Mouse (Mus musculus) left cerebral cortex, adult 9 months (tissue): ENCODE data around the gene Apbb1.

Experiments
- DNase-seq, 2 experiments: peaks; one replicate each; pipeline ENCODE4 v3.0.0; 2022; ENCODE audit warnings: low spot score in 2 of 2

The Apbb1 gene

DNA sequence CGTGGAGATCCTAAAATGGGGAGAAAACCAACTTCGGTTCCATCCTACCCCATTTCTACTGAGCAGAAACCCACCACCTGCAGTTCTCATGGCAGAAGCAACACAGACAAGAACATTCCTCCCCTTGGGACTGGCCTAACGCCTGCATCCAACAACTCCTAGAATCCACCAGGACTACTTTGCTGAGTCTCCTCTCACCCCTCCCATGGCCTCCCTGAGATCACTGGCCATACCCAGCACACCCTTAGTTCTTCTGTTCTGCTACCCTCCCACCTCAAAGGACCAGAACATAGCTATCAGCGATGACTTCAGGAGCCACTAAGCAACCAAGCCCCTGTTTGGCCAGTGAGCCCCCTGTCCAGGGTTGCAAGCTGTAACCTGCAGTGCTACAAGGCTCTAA, 10.7 kb downstream of the Apbb1 start:
- DNase-seq = no peak

DNA sequence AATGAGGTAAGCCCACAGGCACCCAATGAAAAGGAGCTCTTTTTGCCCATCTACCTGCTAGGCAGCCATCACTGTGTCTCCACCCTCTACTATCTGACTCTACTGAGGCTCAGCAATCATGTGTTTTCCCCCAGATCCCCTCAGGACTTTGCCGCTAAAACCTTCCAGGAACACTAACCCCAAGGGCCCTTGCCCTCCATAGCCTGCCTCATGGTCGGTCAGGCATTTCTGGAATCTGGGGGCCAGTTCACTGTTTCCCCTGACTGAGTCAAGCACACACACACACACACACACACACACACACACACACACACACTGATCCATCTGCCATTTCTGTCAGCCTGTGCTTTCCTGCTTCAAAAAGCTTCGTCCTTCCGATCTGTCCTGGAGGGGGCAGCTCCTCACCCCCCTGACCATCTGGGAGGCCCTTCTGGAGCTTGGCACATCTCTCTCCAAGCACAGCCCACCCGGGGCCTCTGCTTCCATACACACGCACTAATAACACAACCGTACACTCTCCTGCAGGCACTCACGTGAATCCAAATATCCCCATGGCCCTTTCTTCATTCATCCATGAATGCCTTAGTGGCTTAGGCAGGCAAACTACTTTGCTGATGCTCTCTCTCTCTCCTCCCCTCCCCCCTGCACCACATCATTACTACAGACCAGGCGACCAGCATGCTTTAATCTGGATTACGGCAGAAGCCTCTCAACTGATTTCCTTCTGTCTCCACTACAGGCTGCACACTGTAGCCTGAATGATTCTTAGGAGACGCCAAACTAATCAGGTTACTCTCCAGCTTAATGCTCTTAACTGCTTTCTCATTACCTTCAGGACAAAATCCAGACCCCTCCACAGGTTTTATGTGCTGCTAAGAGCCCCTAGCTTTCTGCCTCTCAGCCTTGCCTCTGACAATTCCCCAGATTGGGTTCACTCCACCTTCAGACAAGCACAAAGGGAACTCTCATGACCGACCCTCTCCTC, 11.6 kb downstream of the Apbb1 start:
- DNase-seq = no peak

- DNase-seq = peak; percentile 77 to 92
Measured at GRCm38 (mm10) chr7:105568988-105569471, 12.4 kb downstream of the Apbb1 start.

GRCm38 (mm10) chr7:105568583-105568982, 12.9 kb downstream of the Apbb1 start:
- DNase-seq = peak in 1 of 2 experiments; percentile 75

DNA sequence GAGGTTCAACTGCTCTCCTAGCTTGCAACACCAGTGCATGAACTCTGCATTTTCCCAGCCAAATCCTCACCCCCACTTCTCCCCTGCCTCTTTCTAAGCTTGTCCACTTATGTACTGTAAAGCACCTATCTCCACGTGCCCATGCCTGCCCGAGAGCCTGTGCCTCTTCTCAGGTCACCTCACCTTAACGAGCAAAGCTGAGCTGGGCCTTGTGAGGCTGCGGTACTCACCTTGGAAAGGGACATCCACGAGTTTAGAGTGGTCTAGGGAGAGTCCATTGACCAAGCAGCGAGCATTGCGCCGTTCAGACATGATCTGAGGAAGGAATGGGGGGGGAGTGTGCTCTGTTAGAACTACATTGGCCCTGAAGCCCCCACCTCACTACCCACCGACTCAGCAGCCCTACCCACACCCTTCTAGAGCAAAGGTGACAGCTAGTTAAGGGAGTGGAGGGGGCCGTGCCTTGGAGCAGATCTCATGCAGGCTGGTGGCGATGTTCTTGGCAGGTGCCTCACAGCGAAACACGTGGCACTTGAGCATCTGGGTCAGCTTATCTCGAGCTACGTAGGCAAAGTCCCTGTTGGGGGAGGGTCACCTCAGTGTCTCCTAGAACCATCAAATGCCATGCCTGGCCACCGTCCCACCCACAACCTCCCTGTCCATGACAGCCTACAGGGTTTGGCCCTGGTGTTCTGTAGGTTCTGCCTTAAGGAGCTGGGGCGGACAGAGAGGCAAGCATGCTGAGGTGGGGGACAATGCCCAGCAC, 16.2 kb downstream of the Apbb1 start:
- DNase-seq = no peak

- no peak for DNase-seq
Measured at GRCm38 (mm10) chr7:105563367-105563766, 18.1 kb downstream of the Apbb1 start.

- no peak for DNase-seq
Measured at GRCm38 (mm10) chr7:105562317-105562716, 19.1 kb downstream of the Apbb1 start.

DNA sequence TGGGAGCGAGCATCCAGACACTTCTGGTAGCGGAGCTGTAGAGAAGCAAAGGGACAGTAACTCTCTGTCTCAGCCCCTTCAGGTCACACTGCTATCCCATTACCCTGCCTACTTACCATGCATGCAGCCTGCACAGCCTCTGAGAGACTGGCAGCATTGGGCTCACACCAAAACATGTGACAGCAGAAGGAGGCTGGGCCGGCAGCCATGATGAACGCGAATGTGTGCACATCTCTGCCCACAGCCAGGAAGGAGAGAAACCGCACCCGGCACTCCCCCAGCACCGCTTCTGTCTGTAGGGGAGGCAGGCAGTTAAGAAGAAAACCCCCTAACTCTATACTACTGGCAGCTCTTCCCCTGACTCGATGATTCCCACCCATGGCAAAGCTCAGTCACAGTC, 22.4 kb downstream of the Apbb1 start:
- peak in 1 of 2 experiments; percentile 78 for DNase-seq

DNA sequence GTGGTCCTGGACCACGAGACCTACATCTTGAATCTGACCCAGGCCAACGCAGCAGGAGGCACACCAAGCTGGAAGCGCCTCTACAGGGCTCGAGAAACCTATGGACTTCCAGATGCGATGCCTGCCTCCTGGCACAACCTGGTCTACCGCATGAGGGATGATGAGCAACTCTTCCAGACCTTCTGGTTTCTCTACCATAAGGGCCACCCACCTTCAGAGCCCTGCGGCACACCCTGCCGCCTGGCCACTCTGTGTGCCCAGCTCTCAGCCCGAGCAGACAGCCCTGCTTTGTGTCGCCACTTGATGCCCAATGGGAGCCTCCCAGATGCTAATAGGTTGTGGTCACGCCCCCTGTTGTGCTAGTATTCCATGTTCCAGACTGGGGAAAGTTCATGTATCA, 23.8 kb downstream of the Apbb1 start:
- no peak for DNase-seq

DNA sequence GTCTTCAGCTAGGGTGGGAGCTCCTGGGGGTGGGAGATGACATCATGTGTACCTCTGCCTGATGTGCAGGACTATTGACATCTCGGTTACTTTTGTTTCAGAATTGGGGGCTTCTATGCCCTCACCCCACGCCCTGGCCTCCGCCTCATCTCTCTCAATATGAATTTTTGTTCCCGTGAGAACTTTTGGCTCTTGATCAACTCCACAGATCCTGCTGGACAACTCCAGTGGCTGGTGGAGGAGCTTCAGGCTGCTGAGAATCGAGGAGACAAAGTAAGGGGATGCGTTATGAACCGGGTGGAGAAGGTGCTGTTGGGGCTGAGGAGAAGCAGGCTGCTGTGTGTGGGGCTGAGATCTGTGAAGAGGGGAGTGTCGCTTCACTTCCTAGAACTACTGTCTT, 25.0 kb downstream of the Apbb1 start:
- DNase-seq = no peak

- no peak for DNase-seq
Measured at GRCm38 (mm10) chr7:105555571-105555970, 25.9 kb downstream of the Apbb1 start.

- peak; percentile 86 to 92 for DNase-seq
Measured at GRCm38 (mm10) chr7:105554212-105554942, 27.1 kb downstream of the Apbb1 start, which contains the start of gene Smpd1. Gene Smpd1 (plus strand): TSS chr7:105554360.

- DNase-seq = no peak
Measured at GRCm38 (mm10) chr7:105553456-105554211, 27.8 kb downstream of the Apbb1 start.

DNA sequence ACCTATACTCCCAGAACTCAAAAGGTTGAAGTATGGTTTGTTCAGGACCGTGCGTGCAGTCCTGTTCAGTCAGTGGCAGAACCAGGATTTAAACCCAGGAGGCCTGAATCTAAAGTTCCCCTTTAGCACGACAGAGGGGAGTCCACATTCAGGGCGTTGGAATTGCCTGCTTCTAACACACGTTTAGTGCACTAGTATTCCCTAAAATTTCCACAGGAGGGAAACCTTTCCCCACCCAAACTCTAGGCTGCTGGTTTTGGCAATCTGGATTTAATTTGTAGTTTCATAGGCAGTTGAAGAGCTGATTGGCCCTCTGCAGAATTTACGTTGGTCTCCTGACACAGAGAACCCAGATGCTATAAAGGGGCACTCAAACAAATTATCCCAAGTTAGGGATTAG, 32.4 kb downstream of the Apbb1 start:
- no peak for DNase-seq

GRCm38 (mm10) chr7:105547970-105548369, 33.5 kb downstream of the Apbb1 start:
- DNase-seq = no peak

DNA sequence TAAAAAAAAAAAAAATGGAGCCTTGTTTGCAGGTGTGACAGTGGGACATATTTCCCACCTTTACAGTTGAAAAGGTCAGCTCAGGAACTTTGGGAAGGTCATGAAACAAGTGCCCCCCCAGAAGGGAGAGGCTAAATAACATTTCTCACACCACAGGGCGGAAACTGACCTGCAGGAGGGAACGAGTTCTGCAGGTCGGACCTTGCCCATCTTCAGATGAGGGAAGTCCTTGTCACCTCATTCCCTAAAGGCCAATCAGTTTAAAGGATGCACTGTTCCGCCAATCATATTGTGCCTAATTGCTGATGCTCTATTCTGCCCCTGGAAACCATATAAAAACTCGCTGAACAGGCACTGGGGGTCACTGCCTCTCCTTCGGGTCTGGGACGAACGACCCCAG, 35.5 kb downstream of the Apbb1 start:
- DNase-seq = no peak

- no peak for DNase-seq
Measured at GRCm38 (mm10) chr7:105534162-105534561, 47.3 kb downstream of the Apbb1 start.

GRCm38 (mm10) chr7:105528094-105528493, 53.4 kb downstream of the Apbb1 start:
- no peak for DNase-seq

DNA sequence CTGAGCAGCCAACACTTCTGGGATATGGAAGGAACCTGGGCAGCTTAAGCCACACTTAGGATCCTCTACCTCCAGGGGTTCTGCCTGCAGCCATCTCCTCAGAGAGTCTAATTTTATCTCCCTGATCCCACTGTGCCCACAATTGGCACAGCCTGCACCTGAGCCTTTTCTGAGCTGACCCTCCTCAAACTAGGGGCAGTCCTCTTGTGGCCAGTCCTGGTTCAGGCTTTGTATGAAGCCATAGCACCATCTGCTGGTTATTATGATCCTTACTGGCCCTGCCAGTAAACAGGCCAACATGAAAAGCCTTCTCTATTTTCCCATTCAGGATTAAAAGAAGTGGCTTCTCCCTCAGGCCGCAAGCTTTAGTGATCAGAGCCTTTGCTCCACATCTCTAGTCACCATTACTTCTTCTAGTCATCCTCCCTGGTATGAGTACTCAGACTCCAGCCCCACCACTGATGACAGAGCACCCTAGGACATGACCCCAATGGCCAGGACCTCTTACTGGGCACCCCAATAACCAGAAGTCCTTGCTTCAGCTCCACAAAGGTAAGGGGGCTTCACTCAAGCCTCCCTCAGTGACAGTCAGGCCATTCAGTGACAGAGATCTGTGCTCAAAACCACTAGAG, 54.0 kb downstream of the Apbb1 start:
- DNase-seq = peak in 1 of 2 experiments; percentile 63

DNA sequence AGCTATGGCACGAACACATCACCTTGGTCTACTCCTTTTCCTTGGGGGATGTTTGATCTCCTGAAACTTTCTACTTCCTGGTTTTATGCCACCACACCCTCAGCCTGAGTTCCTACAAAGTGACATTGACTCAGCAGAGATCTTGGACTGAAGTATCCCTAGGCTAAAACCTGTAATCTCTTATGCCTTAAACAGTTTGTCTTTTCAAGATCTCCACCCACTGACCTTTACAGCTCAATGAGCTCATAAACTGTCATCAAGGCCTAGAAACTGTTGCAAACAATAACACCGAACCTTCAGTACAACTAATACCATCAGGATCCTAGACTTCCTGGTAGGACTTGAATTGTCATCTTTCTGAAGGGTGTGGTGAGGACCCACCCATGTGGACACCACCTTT, 57.2 kb downstream of the Apbb1 start:
- no peak for DNase-seq

DNA sequence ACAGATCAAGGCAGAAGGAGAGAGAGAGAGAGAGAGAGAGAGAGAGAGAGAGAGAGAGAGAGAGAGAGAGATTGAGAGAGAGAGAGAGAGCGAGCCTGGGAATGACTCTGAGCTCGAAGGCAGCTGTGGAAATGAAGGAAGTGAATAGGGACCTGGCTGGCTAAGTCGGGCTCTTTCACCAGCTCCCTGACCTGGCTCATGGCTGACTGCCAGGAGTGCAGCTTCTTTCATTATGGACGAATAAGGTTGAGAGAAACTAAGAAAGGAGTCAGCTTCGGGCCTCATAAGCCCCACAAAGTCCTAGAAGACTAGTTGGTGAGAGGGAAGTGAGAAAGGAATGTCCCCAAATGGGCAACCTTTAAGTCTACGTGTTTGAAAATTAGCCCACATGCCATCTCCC, 61.3 kb downstream of the Apbb1 start:
- DNase-seq = no peak
